In genomic region chr2:170404781-170405573, GRCm38 (mm10) we compare ENCODE assay signal across 9 mouse cellular contexts. TPM values are rescaled to one million over a fixed set of nuclear protein-coding genes. Genes with fewer than 3 reads are reported as not detected.
DNase-seq lines count a peak whose midpoint lies in the region; ATAC-seq lines count a peak whose summit lies in the region.
"Had no signal": no experiment of that assay in that cellular context is flagged by ENCODE, and none has a peak within 500 bp of the region (broad histone marks: within the 10 kb centered on the region; RNA-seq: fewer than 3 reads in every experiment).

No protein-coding gene starts in this region.

- H3K4me1 ChIP-seq in neural tube, embryonic 11.5 days (ENCODE audit: control insufficient read depth, insufficient read depth, low read length): peaks cover 6% of the 10 kb centered on the region; the same call in 1 of the 2 replicates
- peaks cover 26% of the 10 kb centered on the region for H3K4me1 ChIP-seq in forebrain, embryonic 16.5 days (replicated peaks; ENCODE audit: control insufficient read depth, insufficient read depth, low read length)
- H3K4me1 ChIP-seq in midbrain, embryonic 13.5 days (replicated peaks): peaks cover 42% of the 10 kb centered on the region

- no peaks in the 10 kb centered on the region for H3K36me3 ChIP-seq in neural tube, embryonic 11.5 days (ENCODE audit: control insufficient read depth, insufficient read depth, low read length)
- no peaks in the 10 kb centered on the region for H3K36me3 ChIP-seq in forebrain, embryonic 16.5 days (ENCODE audit: control insufficient read depth, insufficient read depth)
- H3K36me3 ChIP-seq in midbrain, embryonic 13.5 days: no peaks in the 10 kb centered on the region

- no peak for ATAC-seq in neural tube, embryonic 11.5 days (ENCODE audit: insufficient read depth, low FRiP score, low TSS enrichment)
- ATAC-seq in forebrain, embryonic 16.5 days: 0 out of 2 replicates have a peak, but pooled peaks have one; percentile 24
- peak; percentile 64 for ATAC-seq in midbrain, embryonic 13.5 days
- ATAC-seq: activated CD4-positive, CD25-positive, alpha-beta regulatory T cell, adult 4 months; intestine, embryonic 16.5 days had no signal

- H3K4me2 ChIP-seq in neural tube, embryonic 11.5 days (ENCODE audit: low read depth): no peak overlapping the region; the same call in 1 of the 2 replicates
- H3K4me2 ChIP-seq in forebrain, embryonic 16.5 days (ENCODE audit: low read length): 0 out of 2 replicates have a peak overlapping the region, but pooled peaks have one; percentile 14
- H3K4me2 ChIP-seq in midbrain, embryonic 13.5 days (replicated peaks): peak overlapping the region; percentile 46

- no peaks in the 10 kb centered on the region for H3K27me3 ChIP-seq in neural tube, embryonic 11.5 days (ENCODE audit: control insufficient read depth, insufficient read depth, low read length)
- H3K27me3 ChIP-seq in forebrain, embryonic 16.5 days (replicated peaks; ENCODE audit: control insufficient read depth, insufficient read depth, low read length): no peaks in the 10 kb centered on the region
- peaks cover 18% of the 10 kb centered on the region for H3K27me3 ChIP-seq in midbrain, embryonic 13.5 days

- no peak overlapping the region for H3K9ac ChIP-seq in neural tube, embryonic 11.5 days (ENCODE audit: low read length)
- H3K9ac ChIP-seq in forebrain, embryonic 16.5 days (replicated peaks; ENCODE audit: low read depth, low read length): no peak overlapping the region
- H3K9ac ChIP-seq in midbrain, embryonic 13.5 days (replicated peaks): no peak overlapping the region; the same call in 1 of the 2 replicates

- H3K4me3 ChIP-seq in neural tube, embryonic 11.5 days (ENCODE audit: low read depth, low read length): no peak overlapping the region
- H3K4me3 ChIP-seq in forebrain, embryonic 16.5 days (replicated peaks; ENCODE audit: low read length): no peak overlapping the region
- H3K4me3 ChIP-seq in midbrain, embryonic 13.5 days (replicated peaks): peak overlapping the region; percentile 16; the same call in 1 of the 2 replicates

- peak; percentile 13 for DNase-seq in neural tube, embryonic 11.5 days (ENCODE audit: low spot score)
- no peak for DNase-seq in neural tube, embryonic 10.5 days (ENCODE audit: extremely low spot score, low spot score)
- no peak for DNase-seq in testis, postnatal 14 days (ENCODE audit: low spot score)
- DNase-seq in thymus, adult 18-20 months: no peak
- no peak for DNase-seq in kidney, adult 8-10 months

- no peak overlapping the region for H3K27ac ChIP-seq in neural tube, embryonic 11.5 days (ENCODE audit: low read depth, low read length)
- H3K27ac ChIP-seq in forebrain, embryonic 16.5 days (ENCODE audit: low read length): no peak overlapping the region
- H3K27ac ChIP-seq in midbrain, embryonic 13.5 days: peak overlapping the region; percentile 79

- 28% methylated on average over 18 of the region's 18 CpGs for WGBS in neural tube, embryonic 11.5 days
- 23% methylated on average over 18 of the region's 18 CpGs for WGBS in forebrain, embryonic 16.5 days
- 10% methylated on average over 18 of the region's 18 CpGs for WGBS in midbrain, embryonic 13.5 days

- H3K9me3 ChIP-seq in neural tube, embryonic 11.5 days (ENCODE audit: control insufficient read depth, low read length): no peaks in the 10 kb centered on the region
- H3K9me3 ChIP-seq in forebrain, embryonic 16.5 days (ENCODE audit: control insufficient read depth, low read length): no peaks in the 10 kb centered on the region
- no peaks in the 10 kb centered on the region for H3K9me3 ChIP-seq in midbrain, embryonic 13.5 days

RNA-seq across cellular contexts. Expression of gene Bcas1, which starts 22.7 kb away (rescaled TPM):
- 1.0 and 1.2 TPM in 2 replicates for polyA plus RNA-seq in neural tube, embryonic 11.5 days (2014; fragmentation: Nextera tagmentation; extraction: Ambion mirVana)
- polyA plus RNA-seq in forebrain, embryonic 16.5 days (2015; fragmentation: Nextera tagmentation; extraction: Ambion mirVana): 1.9 TPM in 2 replicates
- 8.3 and 9.1 TPM in 2 replicates for polyA plus RNA-seq in midbrain, embryonic 13.5 days (2015; fragmentation: Nextera tagmentation; extraction: Ambion mirVana)
